Mouse (Mus musculus) CH12.LX (cell line): Measurements from ENCODE around the gene Pdk1. TPM values are rescaled to one million over a fixed set of nuclear protein-coding genes. Genes with fewer than 3 reads are reported as not detected.
"Not testable (repeated sequence)": the region's sequence is repeated elsewhere in the genome, so short reads cannot be mapped to it uniquely, and the experiment has no call there.

Experiments used
- DNase-seq: peaks from one replicate; pipeline ENCODE4 v3.0.0-alpha.2; 2013; ENCODE audit errors: extremely low read depth
- H3K27ac ChIP-seq: 2 replicates; pipeline ENCODE4 v1.5.1; 2012; ENCODE audit warnings: low read depth, mild to moderate bottlenecking, control low read depth, moderate library complexity; ENCODE audit not compliant: insufficient read depth
- H3K27me3 ChIP-seq: replicated peaks from 2 replicates; pipeline ENCODE3; 2012; ENCODE audit warnings: inconsistent platforms
- H3K36me3 ChIP-seq, 2 experiments: replicated peaks in 1 of 2; 2 replicates each; pipeline versions ENCODE3 to v1.6.1; 2012; ENCODE audit warnings: inconsistent platforms in 1 of 2, low read length in 1 of 2, mild to moderate bottlenecking in 1 of 2, mixed read lengths in 1 of 2, moderate library complexity in 1 of 2; ENCODE audit not compliant: control insufficient read depth in 1 of 2, insufficient read depth in 1 of 2
- H3K4me1 ChIP-seq, 2 experiments: 2 replicates each; pipeline ENCODE4 v1.6.1; 2012; ENCODE audit warnings: inconsistent platforms in 1 of 2, moderate library complexity in 1 of 2; ENCODE audit not compliant: insufficient read depth in 2 of 2, control insufficient read depth in 1 of 2
- H3K4me2 ChIP-seq: 2 replicates; pipeline ENCODE4 v1.6.1; 2012; ENCODE audit warnings: low read depth, mild to moderate bottlenecking, control low read depth; ENCODE audit not compliant: poor library complexity, insufficient read depth, severe bottlenecking
- H3K4me3 ChIP-seq, 3 experiments: fragments of 150-350 bp in 1 of 3; sonication (generic) in 1 of 3; replicated peaks in 1 of 3; 2 replicates each; pipeline versions ENCODE3 to v1.5.1; 2011 to 2012; ENCODE audit warnings: low read depth in 2 of 3, low read length in 2 of 3, mild to moderate bottlenecking in 2 of 3, moderate library complexity in 2 of 3, control low read depth in 1 of 3, improper control_type of control experiment in 1 of 3, inconsistent platforms in 1 of 3, mixed read lengths in 1 of 3; ENCODE audit not compliant: poor library complexity in 1 of 3
- H3K79me2 ChIP-seq: replicated peaks from 2 replicates; pipeline ENCODE4 v1.6.1; 2012; ENCODE audit warnings: mild to moderate bottlenecking, moderate library complexity; ENCODE audit not compliant: control insufficient read depth, poor library complexity, insufficient read depth, severe bottlenecking; ENCODE audit errors: extremely low read depth
- H3K9ac ChIP-seq: 2 replicates; pipeline ENCODE4 v1.6.1; 2012; ENCODE audit warnings: low read depth, mild to moderate bottlenecking, control low read depth, moderate library complexity; ENCODE audit not compliant: insufficient read depth
- H3K9me3 ChIP-seq: replicated peaks from 2 replicates; pipeline ENCODE3; 2012; ENCODE audit warnings: low read length, inconsistent platforms, mixed read lengths
- BHLHE40 ChIP-seq: IDR thresholded peaks from 2 replicates; pipeline ENCODE4 v1.6.1; 2011; ENCODE audit warnings: mild to moderate bottlenecking, low read depth, low read length, improper control_type of control experiment
- CHD1 ChIP-seq: IDR thresholded peaks from 2 replicates; pipeline ENCODE4 v1.6.1; 2012; ENCODE audit warnings: low read depth, low read length, improper control_type of control experiment, inconsistent platforms
- CHD2 ChIP-seq: IDR thresholded peaks from 2 replicates; pipeline ENCODE4 v1.6.1; 2011; ENCODE audit warnings: low read length, improper control_type of control experiment
- CTCF ChIP-seq, 2 experiments: IDR thresholded peaks in 1 of 2; conservative IDR thresholded peaks in 1 of 2; 2 replicates each; pipeline ENCODE4 v1.5.1; 2011 to 2012; ENCODE audit warnings: low read depth in 2 of 2, low read length in 2 of 2, improper control_type of control experiment in 1 of 2, inconsistent platforms in 1 of 2, mild to moderate bottlenecking in 1 of 2, moderate library complexity in 1 of 2
- E2F4 ChIP-seq: IDR thresholded peaks from 2 replicates; pipeline ENCODE4 v1.6.1; 2011; ENCODE audit warnings: low read depth, low read length, improper control_type of control experiment; ENCODE audit not compliant: insufficient replicate concordance
- ELF1 ChIP-seq: IDR thresholded peaks from 2 replicates; pipeline ENCODE4 v1.6.1; 2014; ENCODE audit warnings: low read depth, mild to moderate bottlenecking, inconsistent platforms, low read length, improper control_type of control experiment
- GABPA ChIP-seq: IDR thresholded peaks from 2 replicates; pipeline ENCODE4 v1.6.1; 2012; ENCODE audit warnings: low read depth, low read length, improper control_type of control experiment, inconsistent platforms; ENCODE audit not compliant: insufficient replicate concordance
- HCFC1 ChIP-seq: IDR thresholded peaks from 2 replicates; pipeline ENCODE4 v1.6.1; 2012; ENCODE audit warnings: low read depth, mild to moderate bottlenecking, inconsistent platforms, low read length, improper control_type of control experiment
- IRF4 ChIP-seq: IDR thresholded peaks from 2 replicates; pipeline ENCODE4 v1.6.1; 2014; ENCODE audit warnings: low read depth, mild to moderate bottlenecking, inconsistent platforms, low read length, improper control_type of control experiment
- JUN ChIP-seq: IDR thresholded peaks from 2 replicates; pipeline ENCODE4 v1.6.1; 2011; ENCODE audit warnings: low read depth, mild to moderate bottlenecking, low read length, improper control_type of control experiment, moderate library complexity; ENCODE audit not compliant: insufficient read depth
- KAT2A ChIP-seq: IDR thresholded peaks from 2 replicates; pipeline ENCODE4 v1.6.1; 2012; ENCODE audit warnings: low read length, improper control_type of control experiment, inconsistent platforms; ENCODE audit not compliant: insufficient replicate concordance
- MAFK ChIP-seq: IDR thresholded peaks from 2 replicates; pipeline ENCODE4 v1.6.1; 2011; ENCODE audit warnings: low read length, improper control_type of control experiment; ENCODE audit not compliant: insufficient replicate concordance
- MAZ ChIP-seq: IDR thresholded peaks from 2 replicates; pipeline ENCODE4 v1.6.1; 2012; ENCODE audit warnings: low read depth, mild to moderate bottlenecking, inconsistent platforms, low read length, improper control_type of control experiment, moderate library complexity
- MXI1 ChIP-seq: IDR thresholded peaks from 2 replicates; pipeline ENCODE4 v1.6.1; 2011; ENCODE audit warnings: mild to moderate bottlenecking, low read depth, low read length, improper control_type of control experiment
- NELFE ChIP-seq: IDR thresholded peaks from 2 replicates; pipeline ENCODE4 v1.6.1; 2011; ENCODE audit warnings: low read depth, low read length, improper control_type of control experiment
- NRF1 ChIP-seq: IDR thresholded peaks from 2 replicates; pipeline ENCODE4 v1.6.1; 2014; ENCODE audit warnings: low read depth, mild to moderate bottlenecking, inconsistent platforms, low read length, improper control_type of control experiment, moderate library complexity
- PAX5 ChIP-seq: IDR thresholded peaks from 2 replicates; pipeline ENCODE4 v1.6.1; 2012; ENCODE audit warnings: low read length, inconsistent platforms, mixed read lengths
- POLR2AphosphoS2 ChIP-seq: IDR thresholded peaks from 2 replicates; pipeline ENCODE4 v1.6.1; 2011; ENCODE audit warnings: low read depth, low read length, improper control_type of control experiment
- TBP ChIP-seq: conservative IDR thresholded peaks from 2 replicates; pipeline ENCODE4 v1.6.1; 2011; ENCODE audit warnings: low read depth, low read length, improper control_type of control experiment
- UBTF ChIP-seq: IDR thresholded peaks from 2 replicates; pipeline ENCODE4 v1.6.1; 2012; ENCODE audit warnings: low read depth, mild to moderate bottlenecking, inconsistent platforms, low read length, improper control_type of control experiment, moderate library complexity
- USF1 ChIP-seq: IDR thresholded peaks from 2 replicates; pipeline ENCODE4 v1.6.1; 2014; ENCODE audit warnings: low read depth, mild to moderate bottlenecking, inconsistent platforms, low read length, improper control_type of control experiment
- USF2 ChIP-seq: conservative IDR thresholded peaks from 2 replicates; pipeline ENCODE4 v1.6.1; 2011; ENCODE audit warnings: low read depth, low read length, improper control_type of control experiment
- ZC3H11A ChIP-seq: IDR thresholded peaks from 2 replicates; pipeline ENCODE4 v1.6.1; 2012; ENCODE audit warnings: low read depth, mild to moderate bottlenecking, inconsistent platforms, low read length, improper control_type of control experiment
- ZMIZ1 ChIP-seq: IDR thresholded peaks from 2 replicates; pipeline ENCODE4 v1.6.1; 2012; ENCODE audit warnings: low read depth, mild to moderate bottlenecking, inconsistent platforms, low read length, improper control_type of control experiment
- ZNF384 ChIP-seq: IDR thresholded peaks from 2 replicates; pipeline ENCODE4 v1.6.1; 2012; ENCODE audit warnings: low read depth, low read length, improper control_type of control experiment, inconsistent platforms
- dilution Hi-C: fragments of 300-500 bp; cut with MboI; formaldehyde crosslinking; loops from 2 replicates; pipeline ENCODE4 v1.14.3; 2020; ENCODE audit warnings: low sequenced_read_pairs; ENCODE audit not compliant: extremely low pct_unique_long_range_greater_than_20kb, extremely low pct_ligation_motif_present
- in situ Hi-C: fragments of 300-500 bp; cut with MboI; formaldehyde crosslinking; loops from 3 replicates; pipeline ENCODE4 v1.14.3; 2019; ENCODE audit warnings: low sequenced_read_pairs, low pct_ligation_motif_present, low pct_unique_long_range_greater_than_20kb, mixed read lengths
- polyA plus RNA-seq: library from polyadenylated mRNA; unstranded; fragments of >175 nt; gene quantifications from 2 replicates; pipeline ENCODE4 v1.2.1, GENCODE M21; 2012; ENCODE audit warnings: low read depth; ENCODE audit not compliant: insufficient read length
- total RNA-seq, 2 experiments: library from RNA; depleted of rRNA; stranded (reverse); fragments of 300-350 nt in 1 of 2; fragments of >200 nt in 1 of 2; gene quantifications; 2 replicates each; pipeline ENCODE4 v1.2.3; 2012 to 2014

Pdk1 gene
- total and polyA plus RNA-seq, 3 experiments: 35.9 to 78.5 (median 59.9) TPM

DNA sequence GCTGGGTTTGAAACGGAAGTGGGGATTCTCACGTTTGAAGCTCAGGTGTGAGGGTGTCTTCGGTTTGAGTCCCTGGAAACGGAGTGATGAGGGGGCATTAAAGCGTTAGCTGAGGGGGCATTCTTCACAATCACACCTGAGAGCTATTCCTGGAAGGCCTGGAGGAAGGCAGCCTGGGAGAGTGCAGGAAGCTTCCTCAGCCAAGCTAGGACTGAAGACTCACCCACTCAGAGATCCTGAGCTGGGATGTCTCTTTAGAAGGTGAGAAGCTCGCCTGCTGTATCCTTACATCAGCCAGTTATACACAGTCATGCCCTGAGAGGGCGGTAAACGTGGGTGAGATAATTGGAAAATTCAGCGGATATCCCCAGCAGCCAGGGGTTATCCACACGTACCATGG, 40.9 kb downstream of the Pdk1 start:
- H3K79me2 ChIP-seq: no peaks in the 10 kb centered on the region
- H3K36me3 ChIP-seq: no peaks in the 10 kb centered on the region
- no peak for DNase-seq
- H3K4me3 ChIP-seq: no peak overlapping the region
- H3K27ac ChIP-seq: no peak overlapping the region
- H3K27me3 ChIP-seq: no peaks in the 10 kb centered on the region
- H3K4me2 ChIP-seq: no peak overlapping the region
- dilution Hi-C loops: no loop called here
- H3K9ac ChIP-seq: no peak overlapping the region
- TF ChIP-seq ZC3H11A (no peak), IRF4 (no peak), ZMIZ1 (no peak), MAZ (no peak), NRF1 (no peak), KAT2A (no peak), HCFC1 (no peak), MAFK (no peak), CHD2 (no peak), BHLHE40 (no peak), ELF1 (no peak), CTCF (conservative IDR thresholded peaks at IDR 0.05 in 1 of 2, IDR thresholded peaks at IDR 0.05 in 1 of 2; ENCODE audit: low read depth in 2 of 2, low read length in 2 of 2) (no peak)
- in situ Hi-C loops: no loop called here
- H3K4me1 ChIP-seq: no peaks in the 10 kb centered on the region
- H3K9me3 ChIP-seq: no peaks in the 10 kb centered on the region

DNA sequence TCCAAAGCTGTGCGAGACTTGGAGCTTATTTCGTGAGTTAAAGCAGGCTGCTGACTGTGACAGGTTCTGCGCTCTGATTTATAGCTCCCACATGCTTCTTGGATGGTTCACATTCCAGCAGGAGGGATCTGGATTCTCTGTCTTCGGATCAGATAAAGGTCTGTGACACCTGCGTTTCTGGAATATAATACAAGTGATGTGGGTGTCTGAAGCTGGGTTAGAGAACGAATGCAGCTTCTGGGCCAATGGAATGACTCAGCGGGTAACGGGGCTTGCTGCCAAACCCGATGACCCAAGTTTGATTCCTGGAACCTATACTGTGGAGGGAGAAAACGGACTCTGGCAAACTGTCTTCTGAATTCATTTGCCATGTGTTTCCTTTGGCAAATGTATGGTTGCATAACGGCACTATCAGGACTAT, 46.2 kb downstream of the Pdk1 start:
- Histone ChIP-seq H3K4me2 (no peak overlapping the region), H3K9me3 (no peaks in the 10 kb centered on the region), H3K4me3 (no peak overlapping the region), H3K27ac (no peak overlapping the region), H3K4me1 (no peaks in the 10 kb centered on the region), H3K9ac (no peak overlapping the region), H3K79me2 (no peaks in the 10 kb centered on the region), H3K36me3 (no peaks in the 10 kb centered on the region), H3K27me3 (no peaks in the 10 kb centered on the region)
- in situ Hi-C loops: no loop called here
- TF ChIP-seq NELFE: no peak
- no peak for TF ChIP-seq MAFK
- no peak for TF ChIP-seq POLR2AphosphoS2
- no peak for TF ChIP-seq E2F4
- TF ChIP-seq KAT2A: no peak
- no peak for TF ChIP-seq USF2
- no peak for TF ChIP-seq CTCF (conservative IDR thresholded peaks at IDR 0.05 in 1 of 2, IDR thresholded peaks at IDR 0.05 in 1 of 2; ENCODE audit: low read depth in 2 of 2, low read length in 2 of 2)
- TF ChIP-seq PAX5: no peak
- no peak for TF ChIP-seq UBTF
- no peak for TF ChIP-seq CHD2
- no peak for TF ChIP-seq TBP
- TF ChIP-seq JUN: no peak
- no peak for TF ChIP-seq IRF4
- no peak for TF ChIP-seq USF1
- no peak for TF ChIP-seq ZMIZ1
- no peak for TF ChIP-seq ZNF384
- no peak for TF ChIP-seq GABPA
- TF ChIP-seq MXI1: no peak
- no peak for TF ChIP-seq CHD1
- DNase-seq: no peak
- dilution Hi-C loops: no loop called here

DNA sequence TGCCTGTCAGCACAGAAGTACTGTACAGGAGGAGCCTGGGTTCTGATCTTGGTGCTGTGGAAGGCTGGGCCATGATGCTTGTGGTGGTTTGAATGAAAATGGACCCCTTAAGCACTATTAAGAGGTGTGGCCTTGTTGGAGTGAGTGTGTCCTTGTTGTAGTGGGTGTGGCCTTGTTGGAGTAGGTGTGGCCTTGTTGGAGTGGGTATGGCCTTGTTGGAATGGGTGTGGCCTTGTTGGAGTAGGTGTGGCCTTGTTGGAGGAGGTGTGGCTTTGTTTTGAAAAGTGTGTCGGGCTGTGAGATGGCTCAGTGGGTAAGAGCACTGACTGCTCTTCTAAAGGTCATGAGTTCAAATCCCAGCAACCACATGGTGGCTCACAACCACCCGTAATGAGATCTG, 51.9 kb downstream of the Pdk1 start:
- H3K4me2 ChIP-seq, H3K9me3 ChIP-seq, in situ Hi-C loops, H3K4me3 ChIP-seq, H3K4me1 ChIP-seq, H3K27ac ChIP-seq, H3K27me3 ChIP-seq, DNase-seq, H3K9ac ChIP-seq, H3K79me2 ChIP-seq, H3K36me3 ChIP-seq, dilution Hi-C loops: not testable (repeated sequence)
